Mouse (Mus musculus): ENCODE data around the gene Eme2.
"Not testable (repeated sequence)": the region's sequence is repeated elsewhere in the genome, so short reads cannot be mapped to it uniquely, and the experiment has no call there.

The Eme2 gene

GRCm38 (mm10) chr17:24894995-24895547, at the start of gene Eme2, which contains the start of gene Mrps34:
Gene Eme2, minus strand, starts transcription at chr17:24895087.
Gene Mrps34, plus strand, starts transcription at chr17:24895116.
- DNase-seq (ENCODE audit: low spot score): peak; percentile 71

- DNase-seq (ENCODE audit: low spot score): not testable (repeated sequence)
Measured at GRCm38 (mm10) chr17:24943589-24943988, 48.7 kb upstream of the Eme2 start.

DNA sequence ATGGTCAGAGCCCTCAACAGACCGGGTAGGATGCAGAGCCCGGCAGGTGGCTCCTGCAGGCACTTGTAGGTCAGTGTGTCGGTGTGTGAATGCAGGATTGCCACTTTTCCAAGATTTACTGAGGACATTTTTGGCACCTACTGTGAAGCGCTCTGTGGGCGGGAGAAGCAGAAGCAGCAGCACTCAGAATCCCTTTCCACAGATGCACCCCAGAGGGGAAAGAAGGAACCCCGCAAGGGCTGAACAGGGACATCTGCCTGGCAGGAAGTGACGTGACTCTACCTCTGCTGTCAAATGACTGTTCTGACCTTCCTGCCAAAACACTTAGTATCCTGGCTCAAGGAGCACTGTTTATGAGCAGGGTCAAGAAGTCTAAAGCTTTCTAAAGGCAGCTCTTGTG, 48.1 kb upstream of the Eme2 start:
- no peak for DNase-seq (ENCODE audit: low spot score)

DNA sequence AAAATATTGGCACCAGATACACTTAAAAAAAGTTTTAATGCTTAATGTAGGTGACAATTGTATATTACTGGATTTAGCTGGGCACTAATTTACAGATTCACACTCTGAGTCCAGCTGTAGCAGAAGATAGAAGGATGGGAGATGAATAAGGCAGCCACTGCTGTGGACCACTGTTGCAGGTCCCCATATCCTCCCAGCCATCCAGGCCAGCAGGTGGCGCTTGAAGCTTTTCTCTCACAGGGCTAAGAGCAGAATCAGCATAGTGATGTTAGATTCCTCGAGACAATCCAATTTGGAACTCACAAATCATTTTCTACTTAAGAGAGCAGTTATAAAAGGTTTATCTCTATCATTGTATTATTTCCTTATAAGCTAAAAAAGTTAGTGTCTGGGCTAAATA, 47.6 kb upstream of the Eme2 start:
- peak; percentile 18 for DNase-seq (ENCODE audit: low spot score)

- no peak for DNase-seq (ENCODE audit: low spot score)
Measured at GRCm38 (mm10) chr17:24937266-24937665, 42.4 kb upstream of the Eme2 start.

- DNase-seq (ENCODE audit: low spot score): peak; percentile 96
Measured at GRCm38 (mm10) chr17:24936259-24937237, 41.7 kb upstream of the Eme2 start, which contains the start of gene Mapk8ip3. Gene Mapk8ip3, minus strand, starts transcription at chr17:24936977.

GRCm38 (mm10) chr17:24935666-24936065, 40.8 kb upstream of the Eme2 start:
- DNase-seq (ENCODE audit: low spot score): no peak

DNA sequence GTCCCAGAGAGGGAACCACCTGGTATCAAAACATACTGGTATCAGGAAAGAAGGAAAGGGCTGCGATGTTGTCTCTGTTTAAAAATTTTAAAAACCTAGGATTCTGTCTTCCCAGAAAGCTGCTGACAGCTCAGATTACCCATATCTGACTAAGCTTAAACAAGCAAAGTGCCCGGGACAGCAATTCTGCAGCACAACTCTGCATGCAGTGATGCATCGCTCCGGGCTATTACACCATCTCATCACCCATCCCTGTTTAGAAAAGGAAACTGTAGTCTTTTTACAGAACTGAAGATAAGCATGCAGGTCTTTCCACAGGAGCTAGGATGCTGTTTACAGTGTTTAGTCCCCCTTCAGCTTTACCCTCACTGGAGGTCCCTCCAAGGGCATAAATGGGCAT, 40.0 kb upstream of the Eme2 start:
- DNase-seq (ENCODE audit: low spot score): no peak

DNA sequence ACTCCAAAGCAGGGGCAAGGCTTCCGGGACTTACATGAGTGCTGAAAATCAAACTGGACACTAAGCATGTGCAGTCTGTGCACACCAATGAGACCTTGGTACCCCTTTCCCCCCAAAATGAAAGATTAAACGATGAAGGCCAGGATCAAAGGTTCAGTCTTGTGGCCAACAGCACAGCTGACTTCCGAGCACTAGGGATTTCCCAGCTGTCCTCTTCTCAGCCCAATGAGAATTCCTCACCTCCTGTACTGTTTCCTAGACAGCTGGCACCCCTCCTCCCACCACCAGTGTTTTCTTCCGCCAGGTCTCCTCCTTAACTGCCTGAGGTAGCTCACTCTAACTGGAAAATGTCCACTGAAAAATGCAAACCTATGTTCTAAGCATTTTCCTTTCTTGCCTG, 38.3 kb upstream of the Eme2 start:
- no peak for DNase-seq (ENCODE audit: low spot score)

DNA sequence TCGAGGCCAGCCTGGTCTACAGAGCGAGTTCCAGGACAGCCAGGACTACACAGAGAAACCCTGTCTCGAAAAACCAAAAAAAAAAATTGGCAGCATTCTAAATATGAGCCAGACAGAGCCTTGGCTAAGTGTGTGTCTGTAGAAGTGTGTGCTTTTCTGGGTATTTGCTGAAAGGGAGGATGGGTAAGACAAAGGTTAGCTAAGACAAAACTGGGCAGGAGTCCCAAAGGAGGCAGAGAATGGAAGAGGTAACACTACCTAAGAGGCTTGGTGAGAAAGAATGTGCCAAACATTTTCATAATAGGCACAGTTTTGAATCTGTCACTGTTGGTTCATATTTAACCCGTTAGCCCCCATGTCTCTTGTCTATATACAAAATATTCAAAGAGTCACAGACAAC, 37.5 kb upstream of the Eme2 start:
- no peak for DNase-seq (ENCODE audit: low spot score)

DNA sequence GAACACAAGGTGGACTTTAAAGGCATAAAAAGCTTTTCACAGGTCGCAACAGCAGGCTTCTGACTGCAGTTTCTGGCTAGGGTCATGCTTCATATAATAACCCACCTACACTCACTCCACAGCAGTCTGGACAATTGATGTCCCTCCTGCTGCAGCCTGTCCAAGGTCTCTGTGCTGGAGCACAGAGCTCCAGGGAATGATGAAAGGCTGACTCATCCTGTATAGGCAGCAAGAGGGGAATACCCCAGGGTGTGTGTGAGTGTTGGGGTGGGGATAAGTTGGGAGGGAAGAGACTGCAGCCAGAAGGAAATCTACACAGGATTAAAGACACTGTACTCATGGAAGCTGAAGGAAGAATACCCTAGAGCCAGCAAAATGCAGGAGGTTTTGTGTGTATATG, 34.6 kb upstream of the Eme2 start:
- no peak for DNase-seq (ENCODE audit: low spot score)

GRCm38 (mm10) chr17:24923246-24923645, 28.4 kb upstream of the Eme2 start:
- DNase-seq (ENCODE audit: low spot score): no peak

DNA sequence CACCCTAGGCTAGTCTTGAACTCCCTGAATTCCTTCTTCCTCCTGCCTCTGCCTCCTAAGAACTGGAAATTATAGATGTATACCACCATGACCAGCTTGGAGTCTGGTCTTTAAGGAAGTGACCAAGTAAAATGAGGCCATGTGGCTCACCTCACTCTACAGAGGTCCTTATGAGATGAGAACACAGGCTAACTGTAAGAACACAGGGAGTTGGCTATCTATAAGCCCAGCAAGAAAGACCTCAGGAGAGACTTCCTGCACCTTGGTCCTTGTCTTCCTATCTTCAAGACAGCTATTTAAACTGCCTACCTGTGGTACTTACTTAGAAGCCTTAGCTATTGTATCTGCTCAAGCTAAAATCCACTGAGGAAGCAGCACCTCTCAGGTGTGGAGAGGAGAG, 19.1 kb upstream of the Eme2 start:
- DNase-seq (ENCODE audit: low spot score): no peak

- DNase-seq (ENCODE audit: low spot score): no peak
Measured at GRCm38 (mm10) chr17:24907591-24907990, 12.7 kb upstream of the Eme2 start.

- DNase-seq (ENCODE audit: low spot score): no peak
Measured at GRCm38 (mm10) chr17:24903767-24904166, 8.9 kb upstream of the Eme2 start.

- no peak for DNase-seq (ENCODE audit: low spot score)
Measured at GRCm38 (mm10) chr17:24902671-24903474, 8.0 kb upstream of the Eme2 start.

DNA sequence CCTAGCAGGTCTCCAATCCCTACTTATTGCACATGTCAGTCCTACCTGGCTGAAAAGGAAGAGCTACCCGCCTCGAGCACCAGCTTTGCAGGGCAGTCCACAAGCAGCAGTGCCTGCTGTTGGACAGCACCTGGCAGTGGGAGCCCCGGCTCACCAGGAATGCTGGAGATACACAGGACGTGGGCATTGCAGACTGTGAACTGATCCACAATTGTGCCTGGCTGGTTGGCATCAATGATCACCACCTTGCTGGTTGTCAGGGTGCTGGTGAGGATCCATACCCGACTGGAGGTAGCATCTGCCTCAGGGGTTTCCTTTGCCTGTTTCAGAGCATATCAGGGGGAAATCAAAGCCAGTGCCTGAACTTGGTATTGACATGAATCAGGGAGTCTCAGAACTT, 7.2 kb upstream of the Eme2 start:
- DNase-seq (ENCODE audit: low spot score): no peak

DNA sequence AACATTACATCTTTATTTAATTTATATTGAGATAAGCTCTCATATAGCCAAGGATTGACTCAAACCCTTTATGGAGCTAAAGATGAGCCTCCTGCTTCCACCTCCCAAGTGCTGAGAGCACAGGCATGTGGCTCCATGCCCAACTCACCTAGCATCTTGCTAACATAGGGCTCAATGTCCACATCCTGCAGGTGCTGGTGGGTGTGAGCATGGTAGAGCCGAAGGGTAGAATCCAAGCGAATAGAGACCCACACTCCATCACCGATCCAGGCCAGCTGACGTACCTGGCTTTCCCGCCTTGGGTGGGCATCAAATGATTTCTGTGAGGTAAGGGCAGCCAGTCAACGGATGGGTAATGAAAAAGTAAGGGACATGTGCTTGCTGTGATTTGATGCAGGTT, 5.1 kb upstream of the Eme2 start:
- DNase-seq (ENCODE audit: low spot score): no peak

DNA sequence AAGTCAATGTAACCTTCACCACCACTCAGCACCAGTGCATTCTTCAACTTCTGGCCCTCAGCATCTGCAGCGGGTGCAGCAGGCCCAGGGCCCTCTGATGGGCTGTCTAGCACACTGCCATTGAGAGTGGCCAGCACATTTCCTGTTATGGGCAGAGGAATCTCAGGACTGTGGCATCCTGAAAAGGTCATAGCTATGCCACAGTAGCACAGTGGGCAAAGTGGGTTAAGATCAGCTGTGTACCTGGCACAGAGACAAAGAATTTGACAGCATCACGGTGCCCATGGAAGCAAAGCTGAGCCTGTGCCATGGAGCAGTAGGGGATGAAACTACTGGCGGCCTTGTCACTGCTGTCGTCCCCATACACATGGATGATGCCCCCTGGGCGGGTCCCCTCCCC, 4.3 kb upstream of the Eme2 start:
- no peak for DNase-seq (ENCODE audit: low spot score)

- no peak for DNase-seq (ENCODE audit: low spot score)
Measured at GRCm38 (mm10) chr17:24898041-24898854, 3.4 kb upstream of the Eme2 start.

DNA sequence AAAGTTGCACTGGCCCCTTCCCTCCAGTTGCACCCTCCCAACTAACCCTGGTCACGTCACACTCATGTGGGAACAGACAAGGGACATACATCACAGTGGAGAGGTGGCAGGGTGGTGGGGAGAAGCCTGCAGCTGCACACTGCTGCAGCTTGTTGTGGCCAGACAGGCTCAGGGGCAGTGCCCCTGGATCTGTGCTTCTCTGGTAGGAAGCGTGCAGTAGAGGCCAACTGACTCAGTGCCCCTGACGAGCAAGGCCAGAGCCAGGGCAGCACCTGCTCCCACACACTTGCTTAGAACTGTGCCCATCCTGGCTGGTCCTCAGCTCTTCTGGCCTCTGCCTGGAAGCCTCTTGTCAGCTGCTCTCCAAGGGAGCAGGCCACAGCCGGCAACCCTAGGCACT, 2.7 kb upstream of the Eme2 start:
- DNase-seq (ENCODE audit: low spot score): no peak

DNA sequence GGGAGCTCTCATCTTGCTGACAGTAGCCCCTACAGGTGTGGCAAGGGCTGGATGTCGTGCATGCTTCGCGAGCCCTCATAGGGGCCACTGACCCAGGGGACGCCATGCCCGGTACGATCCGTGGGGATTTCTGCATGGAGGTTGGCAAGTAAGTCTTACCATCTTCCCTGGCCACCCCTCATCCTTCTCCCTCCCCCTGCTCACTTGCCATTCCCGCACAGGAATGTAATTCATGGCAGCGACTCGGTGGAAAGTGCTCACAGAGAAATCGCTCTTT, 2.0 kb upstream of the Eme2 start:
- no peak for DNase-seq (ENCODE audit: low spot score)

All from urinary bladder, postnatal 25 days (tissue).